Mouse (Mus musculus) liver, embryonic 13.5 days (tissue): ENCODE measurements around the gene Apol9a. TPM values are rescaled to one million over a fixed set of nuclear protein-coding genes. Genes with fewer than 3 reads are reported as not detected.

ENCODE experiments used
- ATAC-seq: fragments of 200-750 bp; cut with Nextera tagmentation; 2 replicates; pipeline ENCODE4 v1.8.0; 2017; ENCODE audit warnings: low read depth, mild to moderate bottlenecking, moderate number of reproducible peaks, moderate library complexity
- DNase-seq: peaks from one replicate; pipeline ENCODE4 v3.0.0; 2022
- H3K27ac ChIP-seq: fragments of 300-500 bp; sonication (generic); 2 replicates; pipeline ENCODE4 v1.5.1; 2015; ENCODE audit warnings: moderate library complexity, mild to moderate bottlenecking, inconsistent platforms
- H3K27me3 ChIP-seq: fragments of 300-500 bp; sonication (generic); 2 replicates; pipeline ENCODE4 v1.6.1; 2015; ENCODE audit warnings: mild to moderate bottlenecking, inconsistent platforms
- H3K36me3 ChIP-seq: fragments of 300-500 bp; sonication (generic); 2 replicates; pipeline ENCODE4 v1.6.1; 2015; ENCODE audit warnings: mild to moderate bottlenecking, inconsistent platforms
- H3K4me1 ChIP-seq: fragments of 300-500 bp; sonication (generic); replicated peaks from 2 replicates; pipeline ENCODE4 v1.6.1; 2015; ENCODE audit warnings: inconsistent platforms
- H3K4me2 ChIP-seq: fragments of 300-500 bp; sonication (generic); 2 replicates; pipeline ENCODE4 v1.6.1; 2015; ENCODE audit warnings: inconsistent platforms, mild to moderate bottlenecking, moderate library complexity
- H3K4me3 ChIP-seq: fragments of 300-500 bp; sonication (generic); replicated peaks from 2 replicates; pipeline ENCODE4 v1.5.1; 2015; ENCODE audit warnings: mild to moderate bottlenecking, inconsistent platforms
- H3K9ac ChIP-seq: fragments of 300-500 bp; sonication (generic); 2 replicates; pipeline ENCODE4 v1.6.1; 2015; ENCODE audit warnings: mild to moderate bottlenecking, inconsistent platforms
- H3K9me3 ChIP-seq: fragments of 300-500 bp; sonication (generic); replicated peaks from 2 replicates; pipeline ENCODE4 v1.6.1; 2016; ENCODE audit warnings: inconsistent platforms
- WGBS: fragments of 180-500 bp; shearing (Covaris S2); methylation state at CpG from one replicate; pipeline ENCODE4 v1.1.7; 2015; ENCODE audit not compliant: insufficient replicate concordance; 5-methylcytosine and 5-hydroxymethylcytosine counted together
- polyA plus RNA-seq: library from polyadenylated mRNA; unstranded; fragments of >200 nt; fragmentation: Nextera tagmentation; extraction: Ambion mirVana; gene quantifications from 2 replicates; pipeline ENCODE4 v1.2.1, GENCODE M21; 2015

Apol9a gene
- polyA plus RNA-seq, 1 experiment from 2014 or later = 0.06 TPM

- H3K27ac ChIP-seq = no peak overlapping the region
- H3K4me2 ChIP-seq = no peak overlapping the region
- WGBS = 78% methylated on average over 8 of the region's 8 CpGs
- ATAC-seq (no peak), DNase-seq (no peak)
- H3K27me3 ChIP-seq = peaks cover 16% of the 10 kb centered on the region
- no peaks in the 10 kb centered on the region for H3K9me3 ChIP-seq
- H3K4me3 ChIP-seq = no peak overlapping the region
- H3K9ac ChIP-seq = no peak overlapping the region
- H3K36me3 ChIP-seq = no peaks in the 10 kb centered on the region
- H3K4me1 ChIP-seq = peaks cover 5% of the 10 kb centered on the region; the same call in 1 of the 2 replicates
Observed at GRCm38 (mm10) chr15:77370588-77370987, 40.3 kb downstream of the Apol9a start.

GRCm38 (mm10) chr15:77369981-77370380 lies 41.0 kb downstream of the Apol9a start:
- no peaks in the 10 kb centered on the region for H3K36me3 ChIP-seq
- no peak overlapping the region for H3K4me3 ChIP-seq
- H3K27ac ChIP-seq = no peak overlapping the region
- no peak overlapping the region for H3K4me2 ChIP-seq
- WGBS = 82% methylated on average over 21 of the region's 21 CpGs
- DNase-seq (no peak), ATAC-seq (no peak)
- H3K27me3 ChIP-seq = peaks cover 17% of the 10 kb centered on the region
- H3K9me3 ChIP-seq = no peaks in the 10 kb centered on the region
- peaks cover 5% of the 10 kb centered on the region; the same call in 1 of the 2 replicates for H3K4me1 ChIP-seq
- H3K9ac ChIP-seq = no peak overlapping the region

- 74% methylated on average over 12 of the region's 12 CpGs for WGBS
Observed at GRCm38 (mm10) chr15:77368818-77369320, 42.1 kb downstream of the Apol9a start.

GRCm38 (mm10) chr15:77368148-77368547 lies 42.8 kb downstream of the Apol9a start:
- H3K27ac ChIP-seq = no peak overlapping the region
- peak overlapping the region; percentile 34; the same call in 1 of the 2 replicates for H3K4me2 ChIP-seq
- H3K4me3 ChIP-seq = no peak overlapping the region
- peak; percentile 64 for DNase-seq
- peaks cover 5% of the 10 kb centered on the region; the same call in 1 of the 2 replicates for H3K4me1 ChIP-seq
- no peak for ATAC-seq
- no peaks in the 10 kb centered on the region for H3K9me3 ChIP-seq
- H3K9ac ChIP-seq = no peak overlapping the region
- peaks cover 17% of the 10 kb centered on the region for H3K27me3 ChIP-seq
- no peaks in the 10 kb centered on the region for H3K36me3 ChIP-seq
- WGBS = under 1% methylated on average over 13 of the region's 13 CpGs

More at GRCm38 (mm10) chr15:77368818-77369320, 42.1 kb downstream of the Apol9a start:
- Histone ChIP-seq H3K9me3 (no peaks in the 10 kb centered on the region), H3K36me3 (no peaks in the 10 kb centered on the region), H3K4me2 (no peak overlapping the region), H3K27me3 (peaks cover 17% of the 10 kb centered on the region), H3K4me1 (peaks cover 5% of the 10 kb centered on the region; the same call in 1 of the 2 replicates), H3K27ac (no peak overlapping the region), H3K4me3 (no peak overlapping the region), H3K9ac (no peak overlapping the region)
- DNase-seq (no peak), ATAC-seq (no peak)

GRCm38 (mm10) chr15:77367504-77367903 lies 43.4 kb downstream of the Apol9a start:
- 34% methylated on average over 8 of the region's 8 CpGs for WGBS
- DNase-seq = no peak

GRCm38 (mm10) chr15:77366706-77367484 lies 44.0 kb downstream of the Apol9a start:
- DNase-seq (peak; percentile 20), ATAC-seq (no peak)
- H3K9me3 ChIP-seq = no peaks in the 10 kb centered on the region
- H3K36me3 ChIP-seq = no peaks in the 10 kb centered on the region
- H3K27ac ChIP-seq = peak overlapping the region; percentile 55
- H3K4me3 ChIP-seq = peak overlapping the region; percentile 27; the same call in 1 of the 2 replicates
- no peak overlapping the region; the same call in 1 of the 2 replicates for H3K9ac ChIP-seq
- peaks cover 5% of the 10 kb centered on the region; the same call in 1 of the 2 replicates for H3K4me1 ChIP-seq
- H3K4me2 ChIP-seq = peak overlapping the region; percentile 44
- H3K27me3 ChIP-seq = peaks cover 17% of the 10 kb centered on the region
- WGBS = 6% methylated on average over 26 of the region's 26 CpGs

More at GRCm38 (mm10) chr15:77367504-77367903, 43.4 kb downstream of the Apol9a start:
- H3K4me2 ChIP-seq = no peak overlapping the region
- no peak overlapping the region for H3K4me3 ChIP-seq
- no peak for ATAC-seq
- no peak overlapping the region for H3K27ac ChIP-seq
- H3K36me3 ChIP-seq = no peaks in the 10 kb centered on the region
- no peaks in the 10 kb centered on the region for H3K9me3 ChIP-seq
- H3K4me1 ChIP-seq = peaks cover 5% of the 10 kb centered on the region; the same call in 1 of the 2 replicates
- no peak overlapping the region for H3K9ac ChIP-seq
- H3K27me3 ChIP-seq = peaks cover 17% of the 10 kb centered on the region

GRCm38 (mm10) chr15:77365700-77366570 lies 45.0 kb downstream of the Apol9a start:
- no peak overlapping the region for H3K4me3 ChIP-seq

GRCm38 (mm10) chr15:77364026-77364425 lies 46.9 kb downstream of the Apol9a start:
- Histone ChIP-seq H3K4me2 (no peak overlapping the region), H3K36me3 (no peaks in the 10 kb centered on the region), H3K4me3 (no peak overlapping the region), H3K9ac (no peak overlapping the region), H3K9me3 (no peaks in the 10 kb centered on the region), H3K27ac (no peak overlapping the region), H3K27me3 (peaks cover 24% of the 10 kb centered on the region), H3K4me1 (peaks cover 5% of the 10 kb centered on the region; the same call in 1 of the 2 replicates)
- 37% methylated on average over 3 of the region's 3 CpGs for WGBS
- no peak for DNase-seq
- ATAC-seq = no peak

More at GRCm38 (mm10) chr15:77365700-77366570, 45.0 kb downstream of the Apol9a start:
- DNase-seq = no peak
- no peak overlapping the region for H3K27ac ChIP-seq
- no peak overlapping the region for H3K4me2 ChIP-seq
- ATAC-seq = no peak
- H3K27me3 ChIP-seq = peaks cover 17% of the 10 kb centered on the region
- no peak overlapping the region for H3K9ac ChIP-seq
- WGBS = 50% methylated on average over 9 of the region's 9 CpGs
- no peaks in the 10 kb centered on the region for H3K36me3 ChIP-seq
- no peaks in the 10 kb centered on the region for H3K9me3 ChIP-seq
- peaks cover 5% of the 10 kb centered on the region; the same call in 1 of the 2 replicates for H3K4me1 ChIP-seq

- Histone ChIP-seq H3K9ac (no peak overlapping the region), H3K9me3 (no peaks in the 10 kb centered on the region), H3K4me3 (no peak overlapping the region), H3K4me1 (peaks cover 6% of the 10 kb centered on the region; the same call in 1 of the 2 replicates), H3K36me3 (no peaks in the 10 kb centered on the region), H3K27me3 (peaks cover 27% of the 10 kb centered on the region), H3K4me2 (no peak overlapping the region), H3K27ac (no peak overlapping the region)
- ATAC-seq (no peak), DNase-seq (no peak)
- WGBS = 50% methylated on average over 6 of the region's 6 CpGs
Observed at GRCm38 (mm10) chr15:77363578-77363977, 47.4 kb downstream of the Apol9a start.

- H3K9me3 ChIP-seq = no peaks in the 10 kb centered on the region
- no peak for DNase-seq
- H3K27me3 ChIP-seq = peaks cover 27% of the 10 kb centered on the region
- no peak overlapping the region for H3K4me2 ChIP-seq
- H3K4me3 ChIP-seq = no peak overlapping the region
- WGBS = 28% methylated on average over 5 of the region's 5 CpGs
- ATAC-seq = no peak
- H3K27ac ChIP-seq = no peak overlapping the region
- no peak overlapping the region for H3K9ac ChIP-seq
- H3K36me3 ChIP-seq = no peaks in the 10 kb centered on the region
- peaks cover 10% of the 10 kb centered on the region; the same call in 1 of the 2 replicates for H3K4me1 ChIP-seq
Observed at GRCm38 (mm10) chr15:77362952-77363351, 48.0 kb downstream of the Apol9a start.

- DNase-seq (no peak), ATAC-seq (no peak)
- Histone ChIP-seq H3K4me2 (no peak overlapping the region), H3K4me1 (peaks cover 20% of the 10 kb centered on the region), H3K9ac (no peak overlapping the region), H3K9me3 (no peaks in the 10 kb centered on the region), H3K36me3 (no peaks in the 10 kb centered on the region), H3K27me3 (peaks cover 9% of the 10 kb centered on the region), H3K4me3 (no peak overlapping the region), H3K27ac (no peak overlapping the region)
- 72% methylated on average over 8 of the region's 8 CpGs for WGBS
Observed at GRCm38 (mm10) chr15:77359905-77360304, 51.0 kb downstream of the Apol9a start.
